Mouse (Mus musculus): ENCODE results near the gene Adcy6.

- TF ChIP-seq CTCF (IDR thresholded peaks at IDR 0.05; ENCODE audit: extremely low read depth, insufficient read length, insufficient replicate concordance, low read depth, low read length) (no peak), POLR2A (IDR thresholded peaks at IDR 0.05; ENCODE audit: low read depth, low read length) (no peak)
Measured at GRCm38 (mm10) chr15:98595049-98595448, 14.8 kb downstream of the Adcy6 start.

Data from small intestine, adult 2 months (tissue).